Mouse (Mus musculus) heart, adult 9 months (tissue): Measurements from ENCODE around the gene Rapgef4.

ENCODE experiments used
- DNase-seq, 2 experiments: peaks; one replicate each; pipeline ENCODE4 v3.0.0; 2022; ENCODE audit warnings: low spot score in 2 of 2

Gene Rapgef4

DNA sequence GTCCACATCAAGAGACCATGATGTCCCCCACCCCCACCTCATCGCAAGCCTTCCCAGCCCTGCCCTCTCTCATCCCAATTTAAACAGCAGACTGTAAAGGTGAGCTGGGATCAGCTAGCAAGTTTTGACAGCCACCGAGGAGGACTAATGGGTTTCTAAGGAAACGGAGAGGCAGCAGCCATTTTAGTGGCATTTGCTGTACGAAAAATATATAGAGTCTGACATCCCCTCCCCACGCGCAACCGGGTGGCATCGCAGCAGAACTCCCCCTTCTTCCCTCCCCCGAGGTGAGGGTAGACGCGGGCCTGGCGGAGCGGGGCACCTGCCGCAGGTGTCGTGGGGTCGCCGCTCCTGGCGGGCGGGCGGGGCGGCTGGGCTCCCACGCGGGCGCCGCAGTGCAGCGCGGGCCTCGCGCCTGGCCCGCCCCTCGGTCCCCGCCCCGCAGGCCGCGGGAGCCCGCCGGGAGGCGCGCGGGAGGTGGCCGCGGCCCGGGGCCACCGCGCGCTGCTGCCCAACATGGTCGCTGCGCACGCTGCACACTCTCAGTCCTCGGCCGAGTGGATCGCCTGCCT is at the start of gene Rapgef4:
Gene Rapgef4 (plus strand): TSS at position 470 of the 572 bp plus-strand sequence.
- DNase-seq, result no peak

DNA sequence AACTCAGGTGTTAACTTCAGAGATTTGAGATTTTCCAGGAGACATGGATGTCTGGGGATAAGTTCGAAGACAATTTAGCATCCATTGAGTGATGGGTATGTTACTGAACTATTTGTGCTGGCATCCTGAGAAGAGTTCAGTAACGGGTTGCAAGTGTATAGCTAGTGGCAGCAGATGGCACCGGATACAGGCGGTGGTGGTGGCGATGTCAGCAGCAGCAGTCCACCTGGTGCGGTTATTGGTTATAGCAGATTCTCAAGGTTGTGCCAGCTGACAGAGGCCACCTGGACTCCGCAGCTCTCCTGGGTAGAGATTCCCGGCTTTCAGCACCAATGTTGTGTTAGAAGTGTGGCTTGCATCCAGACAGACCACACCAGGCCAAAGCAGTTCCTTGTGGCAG is 47.0 kb upstream of the Rapgef4 start:
- DNase-seq, result no peak

DNA sequence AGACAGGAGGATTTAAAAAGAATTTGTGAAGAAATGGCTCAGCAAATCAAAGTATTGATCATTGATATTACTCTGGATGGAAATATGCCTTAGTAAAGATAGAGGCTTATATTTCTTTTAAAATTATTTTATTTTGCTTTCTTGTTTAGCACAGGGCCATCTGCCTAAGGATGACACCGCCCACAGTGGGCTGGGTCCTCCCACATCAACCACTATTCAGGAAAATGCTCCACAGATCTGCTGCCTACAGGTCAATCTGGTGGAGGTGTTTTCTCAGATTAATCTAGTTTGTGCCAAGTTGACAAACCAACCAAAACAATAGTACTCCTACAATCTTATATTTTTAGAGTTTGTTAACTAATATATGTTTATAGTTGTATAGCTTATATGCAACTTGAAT is 44.3 kb upstream of the Rapgef4 start:
- DNase-seq, result no peak

DNA sequence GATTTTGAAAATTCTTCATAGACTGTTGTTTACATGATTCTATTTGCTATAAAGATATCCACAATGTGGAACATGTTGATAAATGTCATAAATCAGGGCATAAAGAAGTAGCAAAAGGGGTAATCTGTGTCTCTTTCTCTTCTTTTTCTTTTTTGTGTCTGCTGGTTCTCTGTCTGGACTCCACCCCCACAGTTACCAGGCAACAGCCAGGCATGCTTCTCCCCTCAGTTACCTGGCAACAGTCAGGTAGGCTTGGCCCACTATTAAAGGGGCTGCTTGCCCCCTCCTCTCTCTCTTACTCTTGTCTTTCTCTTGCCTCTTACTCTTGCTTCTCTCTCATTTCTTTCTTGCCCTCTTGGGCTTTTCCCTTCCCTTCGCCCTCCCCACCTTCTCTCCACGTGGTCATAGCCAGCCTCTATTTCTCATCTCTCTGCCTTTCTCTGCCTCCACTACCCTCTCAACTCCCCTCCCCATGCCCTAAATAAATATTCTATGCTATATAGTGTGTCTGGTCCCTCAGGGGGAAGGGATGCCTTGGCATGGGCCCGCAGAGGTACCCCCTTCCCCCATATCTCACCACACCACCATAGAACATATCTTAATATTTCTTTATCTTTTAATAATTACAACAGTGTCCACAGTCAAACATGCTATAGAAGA is 43.3 kb upstream of the Rapgef4 start:
- DNase-seq, result no peak

DNA sequence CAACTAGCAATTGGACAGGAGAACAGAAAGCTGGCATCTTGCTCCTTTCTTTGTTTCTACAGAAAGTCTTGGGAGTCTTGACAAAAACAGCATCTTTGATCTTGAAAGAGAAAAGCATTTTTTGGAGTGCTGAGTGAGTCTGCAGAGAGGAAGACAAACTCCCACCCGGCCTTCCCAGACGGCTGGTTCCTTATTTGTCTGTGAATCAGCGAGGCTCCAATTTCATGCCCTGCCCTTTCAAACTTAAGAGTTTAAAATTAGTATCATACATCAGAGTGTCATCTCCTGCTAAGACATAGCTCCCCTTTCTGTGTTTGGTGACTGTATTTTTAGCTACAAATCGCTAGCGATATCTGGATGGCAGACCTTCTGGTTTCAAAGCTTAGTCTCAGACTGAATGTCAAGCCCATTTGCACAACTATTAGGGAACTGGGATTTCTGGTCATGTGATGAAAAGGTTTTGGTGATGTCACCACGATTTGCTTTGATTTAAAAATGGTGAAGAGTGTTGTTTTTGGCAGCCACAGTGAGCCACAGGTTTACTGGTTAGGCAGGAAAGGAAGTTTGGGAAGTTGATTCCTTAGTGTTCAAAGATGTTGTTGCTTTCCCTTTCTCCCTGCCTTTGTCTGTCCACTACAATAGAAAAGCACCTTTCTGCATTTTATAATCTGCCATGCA is 42.2 kb upstream of the Rapgef4 start:
- peak in 1 of 2 experiments; percentile 9 for DNase-seq

DNA sequence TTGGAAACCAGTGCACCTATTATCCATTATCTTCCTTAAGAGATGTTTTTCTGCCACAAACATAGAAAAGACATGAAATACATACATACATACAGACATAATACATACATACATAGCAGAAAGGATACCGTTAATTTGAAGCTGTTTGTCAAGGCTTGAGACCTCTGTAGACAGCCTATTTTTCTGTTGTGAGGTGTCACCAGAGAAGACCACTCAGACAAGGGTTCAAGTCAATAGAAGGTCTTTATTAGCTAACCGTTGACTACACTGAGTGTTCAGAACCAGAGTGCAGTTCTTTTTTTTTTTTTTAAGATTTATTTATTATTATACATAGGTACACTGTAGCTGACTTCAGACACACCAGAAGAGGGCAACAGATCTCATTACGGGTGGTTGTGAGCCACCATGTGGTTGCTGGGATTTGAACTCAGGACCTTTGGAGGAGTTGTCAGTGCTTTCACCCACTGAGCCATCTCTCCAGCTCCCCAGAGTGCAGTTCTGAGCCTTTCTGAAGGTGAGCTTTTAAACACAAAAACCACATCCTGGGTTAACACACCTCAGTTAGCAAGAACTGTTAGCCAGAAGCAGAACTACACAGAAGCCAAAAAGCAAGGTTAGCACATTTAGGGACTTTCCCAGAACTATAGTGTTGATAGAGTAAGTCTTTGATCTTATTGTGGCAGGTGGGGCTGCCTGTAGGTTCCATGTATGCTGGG is 39.9 kb upstream of the Rapgef4 start:
- no peak for DNase-seq

DNA sequence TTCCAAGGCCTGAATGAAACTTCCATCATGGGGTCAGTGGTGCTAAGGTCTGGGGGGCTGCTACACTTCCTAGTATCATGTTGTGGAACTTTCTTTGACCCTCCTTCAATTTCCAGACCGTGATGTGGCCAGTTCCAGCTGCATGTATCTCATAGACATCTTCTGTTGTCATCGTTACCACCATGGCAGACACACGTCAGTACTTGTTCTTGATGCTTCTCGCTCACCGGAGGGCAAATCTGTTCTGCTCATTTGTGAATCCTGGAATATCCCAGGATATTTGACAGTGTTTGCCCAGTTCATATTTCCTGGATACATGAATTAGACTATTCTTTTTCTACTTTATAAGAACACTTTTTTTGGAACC is 39.3 kb upstream of the Rapgef4 start:
- no peak for DNase-seq

DNA sequence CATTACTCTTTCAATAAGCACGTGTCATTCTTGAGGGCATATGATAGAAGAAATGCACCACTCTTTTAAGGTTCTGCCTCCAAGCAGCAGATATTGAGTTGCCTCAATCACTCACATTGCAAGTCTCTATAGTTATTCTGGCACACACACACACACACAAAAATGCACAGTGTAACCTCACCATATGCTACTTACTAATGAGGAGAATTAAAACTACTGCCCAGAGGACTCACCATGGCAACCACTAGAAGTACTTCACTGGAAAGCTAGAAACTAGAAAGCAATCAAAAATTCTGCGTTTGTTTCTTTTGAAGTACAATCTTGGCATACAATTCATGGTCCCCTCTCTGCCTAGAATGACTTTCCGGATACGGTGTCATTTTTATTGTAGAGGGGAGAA is 29.8 kb upstream of the Rapgef4 start:
- DNase-seq, result no peak

DNA sequence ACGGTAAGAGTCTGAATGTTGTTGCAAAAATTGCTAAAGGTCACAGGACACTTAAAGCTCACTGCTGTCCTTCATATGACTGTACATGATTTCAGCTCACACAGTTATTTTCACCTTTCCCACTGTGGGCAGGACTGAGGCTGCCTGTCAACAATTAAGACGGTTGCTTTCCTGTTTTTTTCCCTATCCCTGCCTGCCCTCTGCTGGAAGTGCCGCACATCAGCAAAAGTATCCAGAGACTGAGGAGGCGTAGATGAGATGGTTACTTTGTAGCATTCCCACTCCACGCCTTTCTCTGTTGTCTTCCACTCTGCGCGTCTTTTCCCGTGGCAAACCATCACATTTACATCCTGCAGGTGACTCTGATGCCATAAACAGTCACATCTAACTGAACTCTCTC is 25.4 kb upstream of the Rapgef4 start:
- DNase-seq, result peak in 1 of 2 experiments; percentile 34

DNA sequence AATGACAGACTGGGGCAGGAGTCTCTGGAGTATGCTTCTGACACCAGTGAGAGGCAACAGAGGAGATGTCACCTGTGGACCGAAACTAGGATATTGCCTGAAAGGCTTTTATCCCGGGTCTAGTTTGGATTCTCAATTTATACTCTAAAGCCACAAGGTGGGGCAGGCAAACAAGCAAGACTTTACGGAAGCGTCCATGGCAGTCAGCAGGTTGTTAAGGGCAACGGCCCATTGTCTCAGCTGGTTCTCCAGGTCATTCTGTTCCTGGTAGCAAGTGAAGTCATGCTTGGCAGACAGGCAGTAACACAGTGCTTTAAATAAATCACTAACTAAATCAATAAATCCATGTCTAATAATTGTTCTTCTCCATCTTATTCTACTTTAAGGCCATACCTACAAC is 24.6 kb upstream of the Rapgef4 start:
- no peak for DNase-seq

DNA sequence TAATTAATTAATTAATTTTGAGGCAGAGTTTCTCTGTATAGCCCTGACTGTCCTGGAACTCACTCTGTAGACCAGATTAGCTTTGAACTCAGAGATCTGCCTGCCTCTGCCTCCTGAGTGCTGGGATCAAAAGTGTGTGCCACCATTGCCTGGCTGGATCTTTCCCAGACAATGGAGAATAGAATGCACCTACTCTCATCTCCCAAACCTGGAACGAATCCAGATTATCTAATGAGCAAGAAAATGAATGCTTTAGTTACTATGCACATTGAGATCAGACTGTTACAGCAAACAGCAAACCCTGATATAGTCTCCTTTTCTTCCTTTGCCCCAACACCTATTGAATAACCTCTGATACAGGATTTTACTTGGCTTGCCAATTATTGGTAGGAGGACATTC is 23.1 kb upstream of the Rapgef4 start:
- no peak for DNase-seq

DNA sequence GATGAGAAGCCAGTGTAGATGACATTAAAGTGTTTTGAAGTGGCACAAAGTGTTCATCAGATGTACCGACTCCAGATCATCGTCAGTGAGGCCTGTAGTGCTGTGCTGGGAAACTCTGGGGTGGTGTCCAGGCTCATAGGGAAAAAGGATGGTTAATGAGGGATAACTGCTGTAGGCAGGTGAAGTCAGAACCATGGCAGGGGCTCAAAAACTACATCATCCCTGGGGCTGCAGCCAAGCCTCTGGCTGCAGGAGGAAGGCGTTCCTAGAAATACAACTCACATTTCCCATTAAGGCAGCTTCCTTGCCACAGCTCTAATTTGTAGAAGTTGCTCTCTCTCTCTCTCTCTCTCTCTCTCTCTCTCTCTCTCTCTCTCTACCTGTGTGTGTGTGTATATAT is 22.6 kb upstream of the Rapgef4 start:
- peak in 1 of 2 experiments; percentile 24 for DNase-seq

DNA sequence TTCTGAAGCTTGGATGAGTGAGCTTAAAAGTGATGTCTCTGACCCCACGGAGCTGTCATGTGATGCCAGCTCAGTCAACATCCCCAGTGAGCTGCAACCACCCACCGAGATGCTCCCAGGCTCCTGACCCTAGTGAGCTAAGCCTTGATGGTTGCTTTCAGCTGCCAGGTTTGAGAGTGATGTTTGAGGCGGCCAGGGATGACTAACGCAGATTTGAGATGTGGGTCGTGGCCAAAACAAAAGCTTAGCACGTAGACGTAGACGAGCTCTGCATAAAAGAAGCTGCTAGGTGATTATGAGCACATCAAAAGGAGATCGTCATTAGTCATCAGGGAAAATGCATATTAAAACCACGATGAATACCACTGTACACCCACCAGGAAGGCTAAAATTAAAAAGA is 16.8 kb upstream of the Rapgef4 start:
- no peak for DNase-seq

DNA sequence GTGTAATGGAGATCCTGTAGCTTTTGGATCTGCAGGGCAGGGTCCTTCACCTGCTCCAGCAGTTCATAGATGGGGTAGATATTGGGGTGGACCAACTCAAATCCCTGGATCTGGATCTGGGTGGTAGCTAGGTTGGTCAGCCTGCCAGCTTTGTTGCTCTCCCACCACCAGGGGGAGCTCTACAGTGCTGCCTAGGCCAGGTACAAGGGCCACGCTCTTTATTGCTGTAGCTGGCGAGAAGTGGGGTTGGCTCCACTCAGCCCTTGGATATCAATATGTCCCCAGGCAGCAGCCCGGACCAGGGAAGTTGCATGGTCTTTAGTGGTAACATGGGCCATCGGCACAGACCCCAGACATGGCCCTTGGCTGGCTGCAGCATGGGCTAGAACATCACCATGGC is 15.6 kb upstream of the Rapgef4 start:
- no peak for DNase-seq

DNA sequence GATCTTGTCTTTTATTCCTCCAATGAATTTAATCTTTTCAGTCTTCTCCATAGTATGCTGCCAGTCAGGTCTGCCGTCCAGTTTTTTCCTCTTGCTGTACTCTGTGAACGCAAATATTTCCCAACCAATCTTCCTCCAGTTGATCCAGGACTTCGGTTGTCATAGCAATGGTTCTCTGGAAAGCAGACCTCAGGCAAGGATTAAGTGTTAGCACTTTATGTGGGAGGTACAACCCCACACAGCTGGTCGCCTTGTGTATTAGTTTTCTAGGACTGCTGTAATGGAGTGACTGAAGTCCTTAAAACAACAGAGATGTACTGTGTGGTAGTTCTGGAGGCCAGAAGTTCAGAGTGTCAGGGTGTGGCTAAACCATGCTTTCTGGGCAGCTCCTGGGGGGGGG is 14.3 kb upstream of the Rapgef4 start:
- DNase-seq, result no peak

DNA sequence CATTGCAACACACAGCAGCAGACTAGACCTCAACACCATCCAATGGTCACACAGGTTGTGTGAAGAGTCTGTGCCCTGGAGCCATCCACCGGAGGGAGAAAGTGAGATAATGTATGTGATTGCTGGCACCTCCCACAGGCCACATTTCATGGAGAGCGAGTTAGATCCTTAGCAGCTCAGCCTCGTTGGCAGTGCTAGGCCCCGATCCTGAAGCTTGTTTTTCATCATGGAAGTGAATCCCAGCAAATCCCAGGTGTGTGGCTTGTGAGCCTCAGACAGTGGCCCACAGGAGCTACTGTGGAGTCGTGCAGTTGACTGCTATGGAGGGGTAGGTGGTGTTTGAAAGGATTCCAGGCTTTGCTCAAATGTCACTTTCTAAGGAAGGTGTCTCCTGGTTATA is 13.2 kb upstream of the Rapgef4 start:
- DNase-seq, result no peak

DNA sequence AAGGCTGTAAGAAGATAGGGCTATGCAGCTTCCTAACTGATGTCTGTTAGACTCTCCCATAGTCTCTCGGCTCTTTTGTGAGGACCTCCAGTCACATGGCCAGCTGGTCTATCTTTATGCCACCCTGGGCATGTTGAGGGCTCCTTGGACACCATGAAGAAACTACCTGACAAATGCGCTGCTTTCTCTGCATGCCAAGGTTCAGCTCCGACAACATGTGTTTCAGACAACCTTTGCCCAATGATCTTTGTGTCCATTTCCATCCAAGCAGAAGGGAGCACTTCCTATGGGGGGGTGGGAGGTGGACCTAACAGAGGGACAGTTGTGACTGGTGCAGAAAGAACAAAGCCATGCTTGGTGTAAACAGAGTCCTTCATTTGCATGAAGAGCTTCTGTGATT is 7.4 kb upstream of the Rapgef4 start:
- no peak for DNase-seq

DNA sequence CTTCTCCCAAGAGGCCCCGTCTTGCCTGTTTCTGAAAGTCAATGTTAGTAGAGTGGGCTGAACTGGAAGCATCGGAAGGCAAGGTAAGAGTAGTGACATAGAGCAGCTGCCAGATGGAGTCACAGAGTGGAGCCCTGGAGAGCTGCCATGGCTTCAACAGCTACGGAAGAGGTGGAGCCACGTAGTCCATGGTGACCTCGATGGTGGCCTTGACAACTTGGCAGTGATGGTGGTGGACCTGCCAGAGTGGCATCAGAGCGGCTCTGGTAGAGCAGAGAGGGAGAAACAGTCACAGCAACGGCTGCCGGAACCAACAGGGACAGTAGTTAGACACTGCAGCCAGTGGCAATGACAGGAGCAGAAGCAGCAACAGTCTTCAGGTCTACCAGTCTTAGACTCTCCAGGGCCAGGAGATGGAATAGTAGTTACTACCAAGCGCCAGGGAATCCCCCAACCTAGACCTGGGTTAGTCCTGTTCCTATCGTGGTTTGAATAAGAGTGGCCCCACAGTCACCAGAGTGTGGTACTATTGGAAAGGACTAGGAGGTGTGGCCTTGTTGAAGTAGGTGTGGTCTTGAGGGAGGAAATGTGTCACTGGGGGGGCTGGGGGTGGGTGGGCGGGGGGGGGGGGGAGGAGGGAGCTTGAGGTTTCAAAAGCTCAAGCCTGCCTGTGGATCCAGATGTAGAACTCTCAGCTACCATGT is 6.7 kb upstream of the Rapgef4 start:
- DNase-seq, result peak; percentile 10

DNA sequence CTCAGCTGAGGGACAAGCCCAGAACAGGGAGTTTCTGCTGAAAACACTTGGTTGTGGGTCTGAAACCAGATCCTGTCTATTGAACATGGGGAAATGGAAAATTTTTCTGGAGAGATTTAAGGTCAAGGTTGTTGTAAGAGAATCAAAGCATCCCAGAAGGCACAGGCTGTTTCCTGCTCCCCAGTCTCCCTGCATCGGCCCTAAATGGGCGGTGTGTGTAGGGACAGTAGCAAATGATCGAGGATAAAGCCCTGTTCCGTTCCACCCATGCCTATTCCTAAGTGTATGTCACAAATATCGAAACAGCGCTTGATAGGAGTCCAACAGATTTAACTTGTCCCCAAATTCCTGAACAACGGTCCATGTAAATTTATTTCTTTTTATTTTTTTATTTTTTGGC is 1.1 kb upstream of the Rapgef4 start:
- DNase-seq, result no peak

DNA sequence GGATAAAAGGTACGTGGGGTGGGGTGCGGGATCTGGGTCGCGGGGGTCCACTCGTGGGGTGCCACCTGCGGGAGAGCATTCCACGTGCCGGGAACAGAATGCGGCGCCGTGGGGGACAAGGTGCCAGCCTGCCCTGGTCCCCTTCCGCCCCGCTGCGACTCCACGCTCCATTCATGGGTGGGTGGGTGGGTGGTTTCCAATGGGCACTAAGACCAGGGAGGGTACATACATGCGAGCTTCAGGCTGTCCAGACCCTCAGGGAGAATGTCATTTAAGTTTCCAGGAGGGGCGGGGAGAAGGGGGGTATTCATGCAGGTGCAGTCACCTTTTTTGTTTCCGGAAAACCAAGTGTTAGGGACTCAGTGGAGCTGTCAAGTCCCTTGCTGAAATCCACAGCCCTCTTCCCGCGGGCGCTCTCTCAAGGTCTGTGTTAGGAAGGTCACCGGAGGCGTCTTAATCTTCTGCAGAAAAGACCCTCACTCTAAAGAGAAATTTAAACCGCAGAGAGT is 357 bp downstream of the Rapgef4 start:
- DNase-seq, result no peak

DNA sequence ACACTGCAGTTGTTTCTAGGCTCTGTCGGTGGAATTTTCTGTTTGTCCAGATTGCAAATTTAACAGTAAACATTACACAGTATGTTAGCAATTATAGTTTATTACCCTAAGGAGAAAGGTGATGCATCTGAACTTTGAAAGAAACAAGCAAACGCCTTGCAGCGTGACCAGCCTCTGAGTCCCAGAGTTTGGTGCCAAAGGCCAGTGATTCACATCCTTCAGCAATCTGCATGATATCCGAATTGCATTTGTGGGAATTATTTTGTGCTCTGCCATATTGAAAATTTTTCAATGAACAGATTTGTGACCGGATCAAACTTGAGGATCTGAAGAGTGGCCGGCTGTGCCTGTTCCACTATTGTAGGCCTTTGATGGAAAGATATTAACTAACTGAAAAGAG is 856 bp downstream of the Rapgef4 start:
- DNase-seq, result no peak
